Mouse (Mus musculus) lung, adult 2 months (tissue): ENCODE results near the gene Kctd2.

Source experiments
- CTCF ChIP-seq: fragments of 200-500 bp; IDR thresholded peaks from 2 replicates; pipeline ENCODE4 v1.5.1; 2011; ENCODE audit warnings: mild to moderate bottlenecking, low read length, control low read depth; ENCODE audit not compliant: insufficient read depth
- POLR2A ChIP-seq: fragments of 200-500 bp; IDR thresholded peaks from 2 replicates; pipeline ENCODE4 v1.6.1; 2011; ENCODE audit warnings: low read depth, mild to moderate bottlenecking, control low read depth, low read length, borderline replicate concordance; ENCODE audit errors: extremely low read depth

GRCm38 (mm10) chr11:115372015-115372414, 47.9 kb upstream of the Kctd2 start:
- no peak for TF ChIP-seq POLR2A
- no peak for TF ChIP-seq CTCF
